Mouse (Mus musculus): ENCODE results near the gene Qsox1. TPM values are rescaled to one million over a fixed set of nuclear protein-coding genes. Genes with fewer than 3 reads are reported as not detected.

Gene Qsox1
- total and polyA plus RNA-seq, 3 experiments = 8.4 to 17.1 TPM; not detected in 1

DNA sequence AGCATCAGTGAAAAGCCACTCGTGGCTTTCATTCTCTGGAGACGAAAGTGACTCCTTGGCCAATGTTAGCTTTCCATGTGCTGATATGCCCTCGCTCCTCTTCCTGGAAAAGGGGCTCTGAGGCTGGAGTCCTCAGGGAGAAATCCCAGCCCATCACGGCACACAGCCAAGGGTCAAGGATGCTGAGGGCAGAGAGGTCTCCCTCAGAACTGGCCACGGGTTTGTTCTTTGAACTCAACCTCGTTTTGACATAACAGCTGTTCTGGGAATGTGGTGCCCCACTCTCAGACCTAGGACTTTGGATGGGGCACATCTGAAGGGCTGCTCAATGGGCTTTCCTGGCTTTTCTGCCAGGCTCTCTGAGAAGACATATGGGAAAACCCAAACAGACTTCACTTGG lies 17.8 kb downstream of the Qsox1 start:
- no peak for DNase-seq (ENCODE audit: low read depth, low spot score)
- Histone ChIP-seq H3K4me1 (ENCODE audit: control insufficient read depth in 1 of 2, insufficient read depth in 2 of 2, low read length in 2 of 2) (peaks cover 10 to 23% of the 10 kb centered on the region in 2 experiments), H3K27ac (ENCODE audit: control insufficient read depth, low read depth, low read length) (no peak overlapping the region), H3K36me3 (ENCODE audit: control insufficient read depth in 1 of 2, insufficient read depth in 2 of 2, low read length in 2 of 2) (peaks cover 0 to 11% of the 10 kb centered on the region in 2 experiments; a peak in 2 of 4 replicates), H3K27me3 (ENCODE audit: control insufficient read depth in 1 of 2, insufficient read depth in 2 of 2, low read length in 2 of 2) (no peaks in the 10 kb centered on the region), H3K4me3 (ENCODE audit: control insufficient read depth in 1 of 2, insufficient read depth in 1 of 2, low read depth in 2 of 2, low read length in 2 of 2) (no peak overlapping the region), H3K9me3 (replicated peaks; ENCODE audit: insufficient read depth, low read length) (no peaks in the 10 kb centered on the region), H3K79me2 (ENCODE audit: control insufficient read depth, insufficient read depth, low read length, poor library complexity) (no peaks in the 10 kb centered on the region), H3K9ac (ENCODE audit: control insufficient read depth, low read depth, low read length, poor library complexity, severe bottlenecking) (no peak overlapping the region)
- TF ChIP-seq ZKSCAN1 (IDR thresholded peaks at IDR 0.05; ENCODE audit: low read depth, low read length) (no peak), SMC3 (IDR thresholded peaks at IDR 0.05; ENCODE audit: low read depth, low read length) (no peak), POLR2AphosphoS2 (IDR thresholded peaks at IDR 0.05; ENCODE audit: low read length) (no peak), TCF12 (IDR thresholded peaks at IDR 0.05; ENCODE audit: low read depth, low read length) (no peak), CHD2 (IDR thresholded peaks at IDR 0.05; ENCODE audit: low read length) (no peak), RAD21 (IDR thresholded peaks at IDR 0.05; ENCODE audit: low read depth, low read length) (no peak), POLR2A (IDR thresholded peaks at IDR 0.05; ENCODE audit: control insufficient read depth in 1 of 2, insufficient read depth in 1 of 2, low read depth in 1 of 2, low read length in 2 of 2, poor library complexity in 1 of 2) (no peak), GATA1 (IDR thresholded peaks at IDR 0.05; ENCODE audit: low read depth, low read length) (no peak), GABPA (IDR thresholded peaks at IDR 0.05; ENCODE audit: low read depth, low read length) (no peak), MXI1 (IDR thresholded peaks at IDR 0.05; ENCODE audit: low read depth, low read length) (no peak), POLR2AphosphoS5 (IDR thresholded peaks at IDR 0.05; ENCODE audit: borderline replicate concordance, low read depth, low read length) (no peak), USF1 (IDR thresholded peaks at IDR 0.05; ENCODE audit: low read depth, low read length) (no peak), ZMIZ1 (IDR thresholded peaks at IDR 0.05; ENCODE audit: low read depth, low read length) (no peak), MAFK (IDR thresholded peaks at IDR 0.05; ENCODE audit: borderline replicate concordance, low read depth, low read length) (no peak), MYB (IDR thresholded peaks at IDR 0.05; ENCODE audit: low read depth, low read length) (no peak), CHD1 (IDR thresholded peaks at IDR 0.05; ENCODE audit: low read depth, low read length) (no peak), NRF1 (IDR thresholded peaks at IDR 0.05; ENCODE audit: insufficient read depth, low read depth, low read length, poor library complexity, severe bottlenecking) (no peak)

DNA sequence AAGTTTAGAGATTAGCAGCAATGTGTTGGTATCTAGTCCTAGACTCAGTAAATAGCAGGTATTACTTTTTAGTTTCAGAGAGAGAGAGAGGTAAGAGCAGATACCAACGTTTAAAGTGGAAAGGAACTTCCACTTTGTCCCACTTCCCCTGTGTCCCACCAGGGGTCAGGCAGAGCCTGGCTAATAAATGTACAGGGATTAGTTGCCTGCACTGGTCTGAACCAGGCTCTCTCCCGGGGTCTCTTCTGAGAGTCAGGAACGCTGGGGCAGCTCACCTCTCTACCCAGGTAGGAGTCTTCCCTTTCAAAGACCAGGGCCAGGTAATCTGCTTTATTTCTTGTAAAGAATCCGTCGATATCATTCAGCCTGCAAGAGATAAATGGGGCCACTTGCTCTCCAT lies 20.8 kb downstream of the Qsox1 start:
- Histone ChIP-seq H3K4me1 (ENCODE audit: control insufficient read depth in 1 of 2, insufficient read depth in 2 of 2, low read length in 2 of 2) (peaks cover 6 to 14% of the 10 kb centered on the region in 2 experiments), H3K79me2 (ENCODE audit: control insufficient read depth, insufficient read depth, low read length, poor library complexity) (no peaks in the 10 kb centered on the region), H3K36me3 (ENCODE audit: control insufficient read depth in 1 of 2, insufficient read depth in 2 of 2, low read length in 2 of 2) (peaks cover 0 to 8% of the 10 kb centered on the region in 2 experiments; a peak in 2 of 4 replicates), H3K4me3 (ENCODE audit: control insufficient read depth in 1 of 2, insufficient read depth in 1 of 2, low read depth in 2 of 2, low read length in 2 of 2) (no peak overlapping the region), H3K27ac (ENCODE audit: control insufficient read depth, low read depth, low read length) (no peak overlapping the region), H3K9ac (ENCODE audit: control insufficient read depth, low read depth, low read length, poor library complexity, severe bottlenecking) (no peak overlapping the region), H3K27me3 (ENCODE audit: control insufficient read depth in 1 of 2, insufficient read depth in 2 of 2, low read length in 2 of 2) (no peaks in the 10 kb centered on the region), H3K9me3 (replicated peaks; ENCODE audit: insufficient read depth, low read length) (no peaks in the 10 kb centered on the region)
- DNase-seq (ENCODE audit: low read depth, low spot score) = peak; percentile 30
- TF ChIP-seq TCF12 (IDR thresholded peaks at IDR 0.05; ENCODE audit: low read depth, low read length) = no peak
- TF ChIP-seq EP300 (IDR thresholded peaks at IDR 0.05; ENCODE audit: low read depth in 1 of 2, low read length in 2 of 2) = no peak
- TF ChIP-seq CTCF (IDR thresholded peaks at IDR 0.05 in 2 of 3, conservative IDR thresholded peaks at IDR 0.05 in 1 of 3; ENCODE audit: control insufficient read depth in 1 of 3, insufficient read depth in 1 of 3, low read depth in 2 of 3, low read length in 3 of 3, poor library complexity in 1 of 3, severe bottlenecking in 1 of 3) = peak; percentile 39 to 47 (median 40)
- no peak for TF ChIP-seq HCFC1 (IDR thresholded peaks at IDR 0.05; ENCODE audit: low read depth, low read length)
- TF ChIP-seq ZMIZ1 (IDR thresholded peaks at IDR 0.05; ENCODE audit: low read depth, low read length) = no peak
- TF ChIP-seq UBTF (IDR thresholded peaks at IDR 0.05; ENCODE audit: borderline replicate concordance, insufficient read depth, low read depth, low read length) = no peak
- no peak for TF ChIP-seq SIN3A (IDR thresholded peaks at IDR 0.05; ENCODE audit: low read length)
- TF ChIP-seq MXI1 (IDR thresholded peaks at IDR 0.05; ENCODE audit: low read depth, low read length) = no peak
- no peak for TF ChIP-seq POLR2A (IDR thresholded peaks at IDR 0.05; ENCODE audit: control insufficient read depth in 1 of 2, insufficient read depth in 1 of 2, low read depth in 1 of 2, low read length in 2 of 2, poor library complexity in 1 of 2)
- no peak for TF ChIP-seq CHD2 (IDR thresholded peaks at IDR 0.05; ENCODE audit: low read length)
- no peak for TF ChIP-seq MAZ (IDR thresholded peaks at IDR 0.05; ENCODE audit: low read depth, low read length)
- TF ChIP-seq MAFK (IDR thresholded peaks at IDR 0.05; ENCODE audit: borderline replicate concordance, low read depth, low read length) = no peak
- no peak for TF ChIP-seq KAT2A (conservative IDR thresholded peaks at IDR 0.05; ENCODE audit: low read depth, low read length)
- no peak for TF ChIP-seq TAL1 (IDR thresholded peaks at IDR 0.05; ENCODE audit: low read length)
- peak; percentile 67 for TF ChIP-seq RAD21 (IDR thresholded peaks at IDR 0.05; ENCODE audit: low read depth, low read length)
- no peak for TF ChIP-seq ETS1 (IDR thresholded peaks at IDR 0.05; ENCODE audit: low read depth, low read length)
- TF ChIP-seq TBP (IDR thresholded peaks at IDR 0.05; ENCODE audit: low read depth, low read length) = no peak
- no peak for TF ChIP-seq USF2 (IDR thresholded peaks at IDR 0.05; ENCODE audit: borderline replicate concordance in 1 of 2, insufficient read depth in 1 of 2, low read depth in 1 of 2, low read length in 2 of 2)
- peak; percentile 41; the same call in 1 of the 2 replicates for TF ChIP-seq ZC3H11A (IDR thresholded peaks at IDR 0.05; ENCODE audit: low read depth, low read length)
- TF ChIP-seq ZNF384 (IDR thresholded peaks at IDR 0.05; ENCODE audit: low read depth, low read length) = no peak
- no peak for TF ChIP-seq POLR2AphosphoS2 (IDR thresholded peaks at IDR 0.05; ENCODE audit: low read length)
- peak; percentile 54 for TF ChIP-seq SMC3 (IDR thresholded peaks at IDR 0.05; ENCODE audit: low read depth, low read length)
- no peak for TF ChIP-seq GATA1 (IDR thresholded peaks at IDR 0.05; ENCODE audit: low read depth, low read length)
- no peak for TF ChIP-seq CHD1 (IDR thresholded peaks at IDR 0.05; ENCODE audit: low read depth, low read length)
